Mouse (Mus musculus): ENCODE measurements around the gene Haus3.

Gene Haus3

GRCm38 (mm10) chr5:34119121-34119856 lies 50.0 kb downstream of the Haus3 start:
- DNase-seq (ENCODE audit: low spot score in 2 of 2) = peak; percentile 38 to 42

- no peak for DNase-seq (ENCODE audit: low spot score in 2 of 2)
Observed at GRCm38 (mm10) chr5:34105681-34106080, 63.6 kb downstream of the Haus3 start.
